Mouse (Mus musculus) frontal cortex, postnatal 36 days (tissue): ENCODE data around the gene Vav3.

ENCODE experiments used
- DNase-seq, 2 experiments: peaks; one replicate each; pipeline ENCODE4 v3.0.0; 2022; ENCODE audit warnings: low spot score in 2 of 2

The Vav3 gene

GRCm38 (mm10) chr3:109340274-109341070 is at the start of gene Vav3:
Gene Vav3 (plus strand): TSS chr3:109340653.
- peak; percentile 42 to 48 for DNase-seq

GRCm38 (mm10) chr3:109298857-109299256 is 41.6 kb upstream of the Vav3 start:
- DNase-seq, result no peak

GRCm38 (mm10) chr3:109299303-109300074 is 41.0 kb upstream of the Vav3 start:
- DNase-seq, result no peak

- DNase-seq, result no peak
These were observed 38.4 kb upstream of the Vav3 start for GRCm38 (mm10) chr3:109302059-109302458.

- DNase-seq, result peak; percentile 5 to 23
These were observed 33.0 kb upstream of the Vav3 start for GRCm38 (mm10) chr3:109307406-109307805.

GRCm38 (mm10) chr3:109308468-109308867 is 32.0 kb upstream of the Vav3 start:
- no peak for DNase-seq

- DNase-seq, result no peak
These were observed 30.9 kb upstream of the Vav3 start for GRCm38 (mm10) chr3:109309317-109310265.

GRCm38 (mm10) chr3:109311172-109311824 is 29.2 kb upstream of the Vav3 start:
- DNase-seq, result no peak

- DNase-seq, result no peak
These were observed 28.6 kb upstream of the Vav3 start for GRCm38 (mm10) chr3:109311875-109312274.

GRCm38 (mm10) chr3:109313501-109313900 is 27.0 kb upstream of the Vav3 start:
- no peak for DNase-seq

GRCm38 (mm10) chr3:109322225-109322624 is 18.2 kb upstream of the Vav3 start:
- DNase-seq, result no peak

GRCm38 (mm10) chr3:109323447-109324300 is 16.8 kb upstream of the Vav3 start:
- DNase-seq, result no peak

- DNase-seq, result peak in 1 of 2 experiments; percentile 10
These were observed 13.3 kb upstream of the Vav3 start for GRCm38 (mm10) chr3:109327128-109327527.

- no peak for DNase-seq
These were observed 7.7 kb upstream of the Vav3 start for GRCm38 (mm10) chr3:109332755-109333154.

GRCm38 (mm10) chr3:109335470-109335869 is 5.0 kb upstream of the Vav3 start:
- DNase-seq, result no peak

GRCm38 (mm10) chr3:109339290-109339689 is 1.2 kb upstream of the Vav3 start:
- no peak for DNase-seq

GRCm38 (mm10) chr3:109339941-109340273 is 546 bp upstream of the Vav3 start:
- peak; percentile 45 to 56 for DNase-seq

- peak in 1 of 2 experiments; percentile 11 for DNase-seq
These were observed 623 bp downstream of the Vav3 start for GRCm38 (mm10) chr3:109341071-109341480.

GRCm38 (mm10) chr3:109341631-109342030 is 1.2 kb downstream of the Vav3 start:
- no peak for DNase-seq

GRCm38 (mm10) chr3:109351956-109352684 is 11.7 kb downstream of the Vav3 start:
- no peak for DNase-seq
